Mouse (Mus musculus): ENCODE results near the gene Hexim1. TPM values are rescaled to one million over a fixed set of nuclear protein-coding genes. Genes with fewer than 3 reads are reported as not detected.
A peak's percentile ranks its signal among the peaks of the same experiment; 100 is the strongest.

The Hexim1 gene
- total and polyA plus RNA-seq, 2 experiments from 2014 or later: 3.9 to 20.5 TPM

GRCm38 (mm10) chr11:103112552-103112912 is 3.5 kb upstream of the Hexim1 start:
- Histone ChIP-seq H3K4me1 (ENCODE audit: insufficient read depth) (peaks cover 14% of the 10 kb centered on the region; the same call in 1 of the 2 replicates), H3K4me3 (ENCODE audit: low read depth, low read length) (no peak overlapping the region), H3K9ac (peak overlapping the region; percentile 26; the same call in 1 of the 2 replicates), H3K4me2 (ENCODE audit: low read depth) (peak overlapping the region; percentile 46), H3K27ac (ENCODE audit: low read depth, low read length) (no peak overlapping the region), H3K27me3 (ENCODE audit: insufficient read depth, low read length) (peaks cover 13% of the 10 kb centered on the region), H3K9me3 (ENCODE audit: low read length) (no peaks in the 10 kb centered on the region), H3K36me3 (ENCODE audit: insufficient read depth) (no peaks in the 10 kb centered on the region)
- no peak for ATAC-seq
- no peak for DNase-seq
- WGBS: 7% methylated on average over 9 of the region's 9 CpGs
- no peak for TF ChIP-seq CTCF (IDR thresholded peaks at IDR 0.05; ENCODE audit: low read depth)

- H3K4me2 ChIP-seq (ENCODE audit: low read depth): no peak overlapping the region
- peaks cover 13% of the 10 kb centered on the region for H3K27me3 ChIP-seq (ENCODE audit: insufficient read depth, low read length)
- no peak overlapping the region for H3K27ac ChIP-seq (ENCODE audit: low read depth, low read length)
- H3K36me3 ChIP-seq (ENCODE audit: insufficient read depth): no peaks in the 10 kb centered on the region
- WGBS: 33% methylated on average over 12 of the region's 12 CpGs
- no peaks in the 10 kb centered on the region for H3K9me3 ChIP-seq (ENCODE audit: low read length)
- no peak overlapping the region for H3K9ac ChIP-seq
- no peak for TF ChIP-seq CTCF (IDR thresholded peaks at IDR 0.05; ENCODE audit: low read depth)
- DNase-seq: no peak
- H3K4me3 ChIP-seq (ENCODE audit: low read depth, low read length): no peak overlapping the region
- H3K4me1 ChIP-seq (ENCODE audit: insufficient read depth): peaks cover 17% of the 10 kb centered on the region; the same call in 1 of the 2 replicates
- ATAC-seq: no peak
Observed at GRCm38 (mm10) chr11:103113005-103113404, 3.0 kb upstream of the Hexim1 start.

- H3K9me3 ChIP-seq (ENCODE audit: low read length): no peaks in the 10 kb centered on the region
- peaks cover 13% of the 10 kb centered on the region for H3K27me3 ChIP-seq (ENCODE audit: insufficient read depth, low read length)
- 71% methylated on average over 4 of the region's 4 CpGs for WGBS
- H3K4me3 ChIP-seq (ENCODE audit: low read depth, low read length): no peak overlapping the region
- H3K36me3 ChIP-seq (ENCODE audit: insufficient read depth): no peaks in the 10 kb centered on the region
- H3K4me2 ChIP-seq (ENCODE audit: low read depth): no peak overlapping the region
- H3K9ac ChIP-seq: no peak overlapping the region
- peaks cover 24% of the 10 kb centered on the region for H3K4me1 ChIP-seq (ENCODE audit: insufficient read depth)
- no peak for DNase-seq
- no peak for ATAC-seq
- no peak for TF ChIP-seq CTCF (IDR thresholded peaks at IDR 0.05; ENCODE audit: low read depth)
- H3K27ac ChIP-seq (ENCODE audit: low read depth, low read length): no peak overlapping the region
Observed at GRCm38 (mm10) chr11:103113771-103114170, 2.3 kb upstream of the Hexim1 start.

GRCm38 (mm10) chr11:103114270-103114943 is 1.6 kb upstream of the Hexim1 start:
- H3K4me2 ChIP-seq (ENCODE audit: low read depth): peak overlapping the region; percentile 48
- ATAC-seq (no peak), DNase-seq (no peak)
- H3K4me1 ChIP-seq (ENCODE audit: insufficient read depth): peaks cover 24% of the 10 kb centered on the region
- peak overlapping the region; percentile 47 for H3K4me3 ChIP-seq (ENCODE audit: low read depth, low read length)
- TF ChIP-seq CTCF (IDR thresholded peaks at IDR 0.05; ENCODE audit: low read depth): no peak
- peak overlapping the region; percentile 69 for H3K9ac ChIP-seq
- H3K9me3 ChIP-seq (ENCODE audit: low read length): no peaks in the 10 kb centered on the region
- H3K36me3 ChIP-seq (ENCODE audit: insufficient read depth): no peaks in the 10 kb centered on the region
- 79% methylated on average over 11 of the region's 11 CpGs for WGBS
- peaks cover 13% of the 10 kb centered on the region for H3K27me3 ChIP-seq (ENCODE audit: insufficient read depth, low read length)
- peak overlapping the region; percentile 93 for H3K27ac ChIP-seq (ENCODE audit: low read depth, low read length)

- H3K4me1 ChIP-seq (ENCODE audit: insufficient read depth): peaks cover 24% of the 10 kb centered on the region
- ATAC-seq: peak; percentile 70
Observed at GRCm38 (mm10) chr11:103115163-103116007, 646 bp upstream of the Hexim1 start.

GRCm38 (mm10) chr11:103116959-103117590 is 1.0 kb downstream of the Hexim1 start:
- peak overlapping the region; percentile 92 for H3K4me2 ChIP-seq (ENCODE audit: low read depth)

More at GRCm38 (mm10) chr11:103115163-103116007, 646 bp upstream of the Hexim1 start:
- H3K4me3 ChIP-seq (ENCODE audit: low read depth, low read length): peak overlapping the region; percentile 47
- no peaks in the 10 kb centered on the region for H3K9me3 ChIP-seq (ENCODE audit: low read length)
- peak overlapping the region; percentile 48 for H3K4me2 ChIP-seq (ENCODE audit: low read depth)
- peak; percentile 90 for DNase-seq
- 1% methylated on average over 34 of the region's 34 CpGs for WGBS
- peaks cover 13% of the 10 kb centered on the region for H3K27me3 ChIP-seq (ENCODE audit: insufficient read depth, low read length)
- TF ChIP-seq CTCF (IDR thresholded peaks at IDR 0.05; ENCODE audit: low read depth): no peak
- H3K27ac ChIP-seq (ENCODE audit: low read depth, low read length): peak overlapping the region; percentile 93
- H3K9ac ChIP-seq: peak overlapping the region; percentile 69
- no peaks in the 10 kb centered on the region for H3K36me3 ChIP-seq (ENCODE audit: insufficient read depth)

More at GRCm38 (mm10) chr11:103116959-103117590, 1.0 kb downstream of the Hexim1 start:
- peaks cover 6% of the 10 kb centered on the region; the same call in 1 of the 2 replicates for H3K27me3 ChIP-seq (ENCODE audit: insufficient read depth, low read length)
- H3K9me3 ChIP-seq (ENCODE audit: low read length): no peaks in the 10 kb centered on the region
- ATAC-seq: no peak
- peak overlapping the region; percentile 58 for H3K4me3 ChIP-seq (ENCODE audit: low read depth, low read length)
- peaks cover 24% of the 10 kb centered on the region for H3K4me1 ChIP-seq (ENCODE audit: insufficient read depth)
- DNase-seq: peak; percentile 75
- peak overlapping the region; percentile 45 for H3K9ac ChIP-seq
- WGBS: under 1% methylated on average over 35 of the region's 35 CpGs
- peak; percentile 71 for TF ChIP-seq CTCF (IDR thresholded peaks at IDR 0.05; ENCODE audit: low read depth)
- peak overlapping the region; percentile 89 for H3K27ac ChIP-seq (ENCODE audit: low read depth, low read length)
- no peaks in the 10 kb centered on the region for H3K36me3 ChIP-seq (ENCODE audit: insufficient read depth)

Measured in forebrain, postnatal 0 days (tissue).